Mouse (Mus musculus) embryonic facial prominence, embryonic 15.5 days (tissue): ENCODE measurements around the gene Junb. TPM values are rescaled to one million over a fixed set of nuclear protein-coding genes. Genes with fewer than 3 reads are reported as not detected.
A peak's percentile ranks its signal among the peaks of the same experiment; 100 is the strongest.

ENCODE experiments used
- ATAC-seq: fragments of 200-750 bp; cut with Nextera tagmentation; 2 replicates; pipeline ENCODE4 v1.8.0; 2017; ENCODE audit warnings: low read depth, moderate TSS enrichment; ENCODE audit not compliant: insufficient number of reproducible peaks, low FRiP score, low TSS enrichment
- H3K27ac ChIP-seq: fragments of 300-500 bp; sonication (generic); replicated peaks from 2 replicates; pipeline ENCODE4 v1.5.1; 2015; ENCODE audit warnings: mild to moderate bottlenecking, inconsistent platforms
- H3K27me3 ChIP-seq: fragments of 300-500 bp; sonication (generic); 2 replicates; pipeline ENCODE4 v1.6.1; 2015; ENCODE audit warnings: inconsistent platforms
- H3K36me3 ChIP-seq: fragments of 300-500 bp; sonication (generic); 2 replicates; pipeline ENCODE4 v1.6.1; 2015; ENCODE audit warnings: mild to moderate bottlenecking, inconsistent platforms
- H3K4me1 ChIP-seq: fragments of 300-500 bp; sonication (generic); 2 replicates; pipeline ENCODE4 v1.6.1; 2015; ENCODE audit warnings: inconsistent platforms
- H3K4me2 ChIP-seq: fragments of 300-500 bp; sonication (generic); replicated peaks from 2 replicates; pipeline ENCODE4 v1.6.1; 2015; ENCODE audit warnings: mild to moderate bottlenecking, inconsistent platforms
- H3K4me3 ChIP-seq: fragments of 300-500 bp; sonication (generic); replicated peaks from 2 replicates; pipeline ENCODE4 v1.5.1; 2015; ENCODE audit warnings: mild to moderate bottlenecking, inconsistent platforms
- H3K9ac ChIP-seq: fragments of 300-500 bp; sonication (generic); 2 replicates; pipeline ENCODE4 v1.6.1; 2015; ENCODE audit warnings: inconsistent platforms
- H3K9me3 ChIP-seq: fragments of 300-500 bp; sonication (generic); replicated peaks from 2 replicates; pipeline ENCODE4 v1.6.1; 2016; ENCODE audit warnings: inconsistent platforms
- WGBS: fragments of 180-500 bp; shearing (Covaris S2); methylation state at CpG from one replicate; pipeline ENCODE4 v1.1.7; 2015; 5-methylcytosine and 5-hydroxymethylcytosine counted together
- polyA plus RNA-seq: library from polyadenylated mRNA; unstranded; fragments of >200 nt; fragmentation: Nextera tagmentation; extraction: Ambion mirVana; gene quantifications from 2 replicates; pipeline ENCODE4 v1.2.1, GENCODE M21; 2015

Gene Junb
- polyA plus RNA-seq, 1 experiment from 2014 or later: 38.0 TPM

DNA sequence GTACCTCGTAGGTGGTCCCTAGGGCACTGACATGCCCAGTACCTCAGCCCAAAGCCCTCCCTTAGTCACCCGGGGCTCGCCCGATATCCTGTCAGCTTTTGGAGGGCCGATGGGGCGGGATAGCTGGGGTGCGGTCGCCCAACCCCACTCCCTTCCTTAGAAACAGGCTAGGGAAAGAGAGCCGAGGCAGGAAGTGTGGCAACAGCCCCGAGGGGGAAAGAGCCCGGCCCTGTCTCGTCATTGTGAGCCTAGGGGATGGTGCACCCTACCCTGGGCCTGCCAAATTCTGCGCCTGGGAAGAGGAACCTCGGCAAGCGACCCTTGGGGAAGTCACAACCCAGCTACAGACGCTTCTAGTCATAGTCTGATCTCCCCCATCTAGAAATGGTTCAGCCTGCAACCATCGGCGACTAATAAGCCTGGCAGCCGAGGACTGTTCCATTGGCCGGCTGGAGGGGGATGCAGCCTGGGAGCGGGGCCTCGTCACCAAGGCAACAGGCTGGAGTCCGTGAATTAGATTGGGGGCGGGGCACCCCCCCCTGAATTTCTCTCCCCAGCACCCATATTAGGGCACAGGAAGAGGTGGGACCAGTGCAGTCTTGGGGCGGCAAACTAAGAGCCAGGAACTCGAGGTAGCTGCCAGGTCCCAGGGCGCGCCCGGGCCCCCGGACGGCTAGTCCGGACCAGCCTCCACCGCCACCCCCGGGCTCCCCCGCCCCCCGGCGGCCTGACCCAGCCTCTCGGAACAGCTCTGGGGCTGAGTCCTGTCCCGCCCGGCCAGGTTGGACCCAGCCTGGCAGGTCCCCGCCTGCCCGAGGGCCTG, 1.3 kb upstream of the Junb start:
- Histone ChIP-seq H3K4me1 (peaks cover 93% of the 10 kb centered on the region), H3K27ac (peak overlapping the region; percentile 80), H3K36me3 (no peaks in the 10 kb centered on the region), H3K9ac (peak overlapping the region; percentile 22; the same call in 1 of the 2 replicates), H3K4me3 (peak overlapping the region; percentile 67), H3K4me2 (peak overlapping the region; percentile 99), H3K9me3 (no peaks in the 10 kb centered on the region), H3K27me3 (peaks cover 9% of the 10 kb centered on the region)
- WGBS: 3% methylated on average over 37 of the region's 42 CpGs
- ATAC-seq: peak; percentile 12

DNA sequence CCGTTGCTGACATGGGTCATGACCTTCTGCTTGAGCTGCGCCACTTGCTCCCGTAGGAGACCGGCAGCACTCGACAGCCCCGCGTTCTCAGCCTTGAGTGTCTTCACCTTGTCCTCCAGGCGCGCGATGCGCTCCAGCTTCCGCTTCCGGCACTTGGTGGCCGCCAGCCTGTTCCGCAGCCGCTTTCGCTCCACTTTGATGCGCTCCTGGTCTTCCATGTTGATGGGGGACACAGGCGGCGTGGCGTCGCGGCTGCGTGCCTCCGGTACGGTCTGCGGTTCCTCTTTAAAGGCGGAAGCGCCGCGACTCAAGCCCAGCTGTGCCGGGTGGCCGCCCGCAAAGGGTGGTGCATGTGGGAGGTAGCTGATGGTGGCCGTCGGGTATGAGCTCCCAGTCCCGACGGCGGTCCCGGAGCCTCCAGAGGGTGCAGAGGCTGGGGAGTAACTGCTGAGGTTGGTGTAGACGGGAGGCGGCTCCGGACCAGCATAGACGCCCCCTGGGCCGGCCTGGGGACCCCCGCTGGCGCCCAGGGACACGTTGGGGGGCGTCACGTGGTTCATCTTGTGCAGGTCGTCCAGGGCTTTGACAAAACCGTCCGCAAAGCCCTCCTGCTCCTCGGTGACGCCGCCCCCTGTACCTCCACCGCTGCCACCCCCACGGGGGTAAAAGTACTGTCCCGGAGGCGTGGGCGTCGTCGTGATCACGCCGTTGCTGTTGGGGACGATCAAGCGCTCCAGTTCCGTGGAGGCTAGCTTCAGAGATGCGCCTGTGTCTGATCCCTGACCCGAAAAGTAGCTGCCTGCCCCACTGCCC, 877 bp downstream of the Junb start:
- H3K9ac ChIP-seq: peak overlapping the region; percentile 62
- no peaks in the 10 kb centered on the region for H3K9me3 ChIP-seq
- no peak for ATAC-seq
- WGBS: under 1% methylated on average over 70 of the region's 70 CpGs
- peak overlapping the region; percentile 67 for H3K4me3 ChIP-seq
- H3K4me1 ChIP-seq: peaks cover 84% of the 10 kb centered on the region
- peaks cover 20% of the 10 kb centered on the region for H3K36me3 ChIP-seq
- H3K4me2 ChIP-seq: peak overlapping the region; percentile 99
- H3K27me3 ChIP-seq: peaks cover 9% of the 10 kb centered on the region
- H3K27ac ChIP-seq: peak overlapping the region; percentile 91

GRCm38 (mm10) chr8:84976763-84977434, 1.6 kb downstream of the Junb start:
- Histone ChIP-seq H3K27ac (peak overlapping the region; percentile 87), H3K9me3 (no peaks in the 10 kb centered on the region), H3K4me1 (peaks cover 77% of the 10 kb centered on the region), H3K4me3 (peak overlapping the region; percentile 67), H3K36me3 (peaks cover 27% of the 10 kb centered on the region), H3K27me3 (peaks cover 9% of the 10 kb centered on the region), H3K9ac (peak overlapping the region; percentile 42), H3K4me2 (peak overlapping the region; percentile 99)
- under 1% methylated on average over 25 of the region's 25 CpGs for WGBS
- no peak for ATAC-seq

DNA sequence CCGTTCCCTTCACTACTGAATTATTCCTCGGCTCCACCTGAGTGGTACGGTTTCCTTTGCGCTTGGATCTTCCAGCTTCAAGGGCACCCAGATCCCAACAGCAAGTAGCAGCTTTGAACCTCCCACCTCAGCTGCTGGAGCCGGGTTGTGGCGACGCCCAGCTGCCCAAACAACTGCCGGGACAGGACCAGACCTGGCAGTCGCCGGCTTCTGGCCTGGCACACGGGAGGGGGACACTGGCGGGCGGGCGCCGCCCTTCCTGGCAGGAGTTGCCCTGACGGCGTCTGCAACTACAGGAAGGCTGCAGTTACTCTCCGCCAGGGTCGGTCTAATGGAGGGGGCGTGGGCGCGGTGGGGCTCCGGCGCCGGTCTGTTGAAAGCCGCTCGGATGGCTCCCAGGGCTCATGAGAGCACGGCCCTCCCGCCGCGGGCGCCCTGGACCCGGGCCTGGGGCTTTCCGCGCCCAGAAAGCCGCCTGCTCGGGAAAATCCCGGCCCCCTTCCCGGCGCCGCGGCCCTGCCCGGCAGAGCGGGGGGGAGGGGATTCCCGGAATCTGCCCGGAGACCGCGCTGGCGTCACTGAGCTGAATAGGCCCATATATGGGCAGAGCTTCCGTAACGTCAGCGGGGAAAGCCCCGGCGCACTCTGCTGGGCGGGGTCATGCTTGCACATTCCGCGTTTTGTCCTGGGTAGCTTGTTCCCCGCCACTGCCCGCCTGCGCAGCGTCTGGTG, 2.3 kb downstream of the Junb start:
- H3K36me3 ChIP-seq: peaks cover 34% of the 10 kb centered on the region
- ATAC-seq: peak; percentile 81
- H3K27ac ChIP-seq: peak overlapping the region; percentile 87
- H3K27me3 ChIP-seq: peaks cover 9% of the 10 kb centered on the region
- H3K4me2 ChIP-seq: peak overlapping the region; percentile 99
- peaks cover 72% of the 10 kb centered on the region for H3K4me1 ChIP-seq
- H3K4me3 ChIP-seq: peak overlapping the region; percentile 67
- under 1% methylated on average over 59 of the region's 61 CpGs for WGBS
- peak overlapping the region; percentile 42 for H3K9ac ChIP-seq
- H3K9me3 ChIP-seq: no peaks in the 10 kb centered on the region

GRCm38 (mm10) chr8:84975434-84975833, 3.1 kb downstream of the Junb start:
- peaks cover 72% of the 10 kb centered on the region for H3K4me1 ChIP-seq
- H3K4me2 ChIP-seq: peak overlapping the region; percentile 99

DNA sequence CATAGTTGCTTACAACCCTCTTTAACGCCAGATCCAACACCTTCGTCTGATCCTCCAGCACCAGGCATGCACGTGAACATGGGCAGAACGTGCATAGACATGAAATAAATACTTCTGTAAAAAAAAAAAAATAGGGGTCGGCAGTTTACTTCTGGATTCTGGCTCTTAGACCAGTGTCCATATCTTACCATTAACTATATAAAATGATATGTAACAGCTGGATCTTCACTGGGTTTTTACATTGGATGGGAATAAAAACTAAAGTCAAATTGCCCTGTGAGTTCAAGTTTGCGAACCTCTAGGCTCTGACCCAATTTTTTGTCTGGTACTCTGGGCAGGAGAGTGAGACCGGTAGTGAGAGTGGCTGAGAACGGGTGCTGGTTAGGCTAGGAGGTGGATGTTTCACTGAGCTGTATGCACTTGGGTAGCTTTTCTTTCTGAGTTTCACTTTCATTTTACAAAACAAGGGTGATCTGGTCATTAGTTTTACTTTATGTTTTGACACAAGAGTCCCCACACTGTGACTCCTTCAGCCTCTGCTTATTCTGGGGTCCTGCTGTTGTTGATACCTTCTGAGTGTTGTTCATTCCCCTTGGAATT, 3.9 kb downstream of the Junb start:
- H3K36me3 ChIP-seq: peaks cover 39% of the 10 kb centered on the region
- H3K4me1 ChIP-seq: peaks cover 66% of the 10 kb centered on the region
- no peaks in the 10 kb centered on the region for H3K9me3 ChIP-seq
- H3K9ac ChIP-seq: no peak overlapping the region
- H3K4me2 ChIP-seq: no peak overlapping the region
- ATAC-seq: no peak
- H3K27ac ChIP-seq: peak overlapping the region; percentile 48; the same call in 1 of the 2 replicates
- 64% methylated on average over 8 of the region's 8 CpGs for WGBS
- H3K4me3 ChIP-seq: no peak overlapping the region
- H3K27me3 ChIP-seq: peaks cover 9% of the 10 kb centered on the region

More at GRCm38 (mm10) chr8:84975434-84975833, 3.1 kb downstream of the Junb start:
- Histone ChIP-seq H3K27ac (peak overlapping the region; percentile 87), H3K4me3 (peak overlapping the region; percentile 67; the same call in 1 of the 2 replicates), H3K9me3 (no peaks in the 10 kb centered on the region), H3K36me3 (peaks cover 39% of the 10 kb centered on the region), H3K27me3 (peaks cover 9% of the 10 kb centered on the region), H3K9ac (no peak overlapping the region)
- ATAC-seq: no peak
- 27% methylated on average over 7 of the region's 7 CpGs for WGBS

- Histone ChIP-seq H3K9me3 (no peaks in the 10 kb centered on the region), H3K27me3 (peaks cover 9% of the 10 kb centered on the region), H3K4me1 (peaks cover 59% of the 10 kb centered on the region), H3K27ac (no peak overlapping the region), H3K4me2 (no peak overlapping the region), H3K9ac (no peak overlapping the region), H3K36me3 (peaks cover 39% of the 10 kb centered on the region), H3K4me3 (no peak overlapping the region)
- WGBS: 58% methylated on average over 4 of the region's 4 CpGs
- ATAC-seq: no peak
Observed at GRCm38 (mm10) chr8:84973803-84974542, 4.5 kb downstream of the Junb start.

- H3K4me2 ChIP-seq: no peak overlapping the region
- 87% methylated on average over 1 of the region's 1 CpGs for WGBS
- H3K9me3 ChIP-seq: no peaks in the 10 kb centered on the region
- no peak for ATAC-seq
- peaks cover 39% of the 10 kb centered on the region for H3K36me3 ChIP-seq
- peaks cover 58% of the 10 kb centered on the region for H3K4me1 ChIP-seq
- peaks cover 9% of the 10 kb centered on the region for H3K27me3 ChIP-seq
- H3K9ac ChIP-seq: no peak overlapping the region
- no peak overlapping the region for H3K27ac ChIP-seq
- H3K4me3 ChIP-seq: no peak overlapping the region
Observed at GRCm38 (mm10) chr8:84973079-84973478, 5.4 kb downstream of the Junb start.

GRCm38 (mm10) chr8:84970913-84971312, 7.6 kb downstream of the Junb start:
- no peak for ATAC-seq
- Histone ChIP-seq H3K27me3 (no peaks in the 10 kb centered on the region), H3K4me2 (peak overlapping the region; percentile 76), H3K9ac (no peak overlapping the region), H3K4me1 (peaks cover 46% of the 10 kb centered on the region), H3K9me3 (no peaks in the 10 kb centered on the region), H3K27ac (no peak overlapping the region), H3K4me3 (peak overlapping the region; percentile 73), H3K36me3 (peaks cover 39% of the 10 kb centered on the region)
- 49% methylated on average over 5 of the region's 5 CpGs for WGBS
